Mouse (Mus musculus) liver, adult 2 months (tissue): ENCODE measurements around the gene Mtmr6. TPM values are rescaled to one million over a fixed set of nuclear protein-coding genes. Genes with fewer than 3 reads are reported as not detected.
A peak's percentile ranks its signal among the peaks of the same experiment; 100 is the strongest.

Source experiments
- DNase-seq: peaks from one replicate; pipeline ENCODE4 v3.0.0-alpha.2; 2011; ENCODE audit warnings: low read depth, low spot score; ENCODE audit errors: extremely low read depth
- H3K27ac ChIP-seq: fragments of 200-500 bp; replicated peaks from 2 replicates; pipeline ENCODE4 v1.5.1; 2012; ENCODE audit warnings: low read depth, mild to moderate bottlenecking, control low read depth, inconsistent platforms, low read length; ENCODE audit not compliant: insufficient read depth
- H3K27me3 ChIP-seq: fragments of 200-500 bp; 2 replicates; pipeline ENCODE4 v1.6.1; 2012; ENCODE audit warnings: mild to moderate bottlenecking, moderate library complexity, low read length, inconsistent platforms; ENCODE audit not compliant: control insufficient read depth, insufficient read depth
- H3K36me3 ChIP-seq: fragments of 200-500 bp; 2 replicates; pipeline ENCODE4 v1.6.1; 2012; ENCODE audit warnings: low read length, inconsistent platforms; ENCODE audit not compliant: control insufficient read depth, insufficient read depth
- H3K4me1 ChIP-seq: fragments of 200-500 bp; 2 replicates; pipeline ENCODE4 v1.6.1; 2011; ENCODE audit warnings: low read length; ENCODE audit not compliant: control insufficient read depth, insufficient read depth
- H3K4me3 ChIP-seq: fragments of 200-500 bp; 2 replicates; pipeline ENCODE4 v1.5.1; 2011; ENCODE audit warnings: low read depth, mild to moderate bottlenecking, control low read depth, low read length, moderate library complexity; ENCODE audit not compliant: insufficient read depth
- H3K79me2 ChIP-seq: fragments of 200-500 bp; 2 replicates; pipeline ENCODE4 v1.6.1; 2012; ENCODE audit warnings: inconsistent platforms, mild to moderate bottlenecking, low read length, moderate library complexity; ENCODE audit not compliant: control insufficient read depth, insufficient read depth
- H3K9ac ChIP-seq: fragments of 200-500 bp; 2 replicates; pipeline ENCODE4 v1.6.1; 2012; ENCODE audit warnings: low read depth, mild to moderate bottlenecking, control low read depth, inconsistent platforms, low read length
- CTCF ChIP-seq: fragments of 200-500 bp; IDR thresholded peaks from 2 replicates; pipeline ENCODE4 v1.5.1; 2011; ENCODE audit warnings: low read depth, low read length, control low read depth
- POLR2A ChIP-seq: fragments of 200-500 bp; IDR thresholded peaks from 2 replicates; pipeline ENCODE4 v1.6.1; 2011; ENCODE audit warnings: low read length, control low read depth; ENCODE audit not compliant: insufficient read depth; ENCODE audit errors: extremely low read depth
- WGBS: fragments of 180-500 bp; shearing (Covaris S2); methylation state at CpG from one replicate; pipeline ENCODE4 v1.1.7; 2018; 5-methylcytosine and 5-hydroxymethylcytosine counted together
- polyA plus RNA-seq: library from polyadenylated mRNA; depleted of rRNA; stranded (reverse); fragments of >200 nt; gene quantifications from 2 replicates; pipeline ENCODE4 v1.2.3, GENCODE M21; 2012
- total RNA-seq: library from RNA; depleted of rRNA; stranded (reverse); fragments of >200 nt; gene quantifications from 2 replicates; pipeline ENCODE4 v1.2.3, GENCODE M21; 2014

Mtmr6 gene
- total and polyA plus RNA-seq, 2 experiments, result 5.9 to 22.7 TPM

GRCm38 (mm10) chr14:60275301-60276276, 10.6 kb downstream of the Mtmr6 start:
- DNase-seq, result peak; percentile 34

GRCm38 (mm10) chr14:60286194-60286863, 21.3 kb downstream of the Mtmr6 start:
- no peak overlapping the region for H3K27ac ChIP-seq

More at GRCm38 (mm10) chr14:60275301-60276276, 10.6 kb downstream of the Mtmr6 start:
- H3K27me3 ChIP-seq, result no peaks in the 10 kb centered on the region
- H3K79me2 ChIP-seq, result peaks cover 5% of the 10 kb centered on the region; the same call in 1 of the 2 replicates
- peaks cover 13% of the 10 kb centered on the region for H3K36me3 ChIP-seq
- WGBS, result 75% methylated on average over 7 of the region's 7 CpGs
- peaks cover 3% of the 10 kb centered on the region for H3K4me1 ChIP-seq
- H3K27ac ChIP-seq, result no peak overlapping the region
- no peak overlapping the region for H3K9ac ChIP-seq
- TF ChIP-seq POLR2A (no peak), CTCF (no peak)
- H3K4me3 ChIP-seq, result no peak overlapping the region

GRCm38 (mm10) chr14:60290363-60290762, 25.3 kb downstream of the Mtmr6 start:
- WGBS, result 89% methylated on average over 4 of the region's 4 CpGs
- TF ChIP-seq CTCF (no peak), POLR2A (no peak)
- Histone ChIP-seq H3K79me2 (no peaks in the 10 kb centered on the region), H3K27ac (no peak overlapping the region), H3K4me1 (no peaks in the 10 kb centered on the region), H3K36me3 (peaks cover 26% of the 10 kb centered on the region), H3K27me3 (no peaks in the 10 kb centered on the region), H3K4me3 (no peak overlapping the region), H3K9ac (no peak overlapping the region)
- no peak for DNase-seq

More at GRCm38 (mm10) chr14:60286194-60286863, 21.3 kb downstream of the Mtmr6 start:
- TF ChIP-seq CTCF (no peak), POLR2A (no peak)
- peaks cover 32% of the 10 kb centered on the region for H3K36me3 ChIP-seq
- no peaks in the 10 kb centered on the region for H3K79me2 ChIP-seq
- no peak for DNase-seq
- H3K9ac ChIP-seq, result no peak overlapping the region
- H3K4me3 ChIP-seq, result no peak overlapping the region
- WGBS, result 90% methylated on average over 7 of the region's 7 CpGs
- no peaks in the 10 kb centered on the region for H3K27me3 ChIP-seq
- H3K4me1 ChIP-seq, result no peaks in the 10 kb centered on the region

GRCm38 (mm10) chr14:60295531-60295930, 30.5 kb downstream of the Mtmr6 start:
- no peaks in the 10 kb centered on the region for H3K79me2 ChIP-seq
- 83% methylated on average over 1 of the region's 1 CpGs for WGBS
- H3K36me3 ChIP-seq, result peaks cover 30% of the 10 kb centered on the region

GRCm38 (mm10) chr14:60300224-60300991, 35.4 kb downstream of the Mtmr6 start:
- no peaks in the 10 kb centered on the region for H3K79me2 ChIP-seq
- 85% methylated on average over 14 of the region's 14 CpGs for WGBS
- H3K36me3 ChIP-seq, result peaks cover 40% of the 10 kb centered on the region
- no peak overlapping the region for H3K27ac ChIP-seq
- no peaks in the 10 kb centered on the region for H3K4me1 ChIP-seq
- no peak for DNase-seq
- H3K4me3 ChIP-seq, result no peak overlapping the region
- H3K27me3 ChIP-seq, result no peaks in the 10 kb centered on the region
- no peak overlapping the region for H3K9ac ChIP-seq
- TF ChIP-seq CTCF, result no peak
- no peak for TF ChIP-seq POLR2A

More at GRCm38 (mm10) chr14:60295531-60295930, 30.5 kb downstream of the Mtmr6 start:
- Histone ChIP-seq H3K9ac (no peak overlapping the region), H3K27me3 (no peaks in the 10 kb centered on the region), H3K4me3 (no peak overlapping the region), H3K4me1 (no peaks in the 10 kb centered on the region), H3K27ac (no peak overlapping the region)
- TF ChIP-seq POLR2A (no peak), CTCF (no peak)
- no peak for DNase-seq
